Mouse (Mus musculus) cortical plate, adult 2 months (tissue): ENCODE measurements around the gene Stbd1.

Source experiments
- CTCF ChIP-seq: fragments of 200-500 bp; IDR thresholded peaks from 2 replicates; pipeline ENCODE4 v1.5.1; 2011; ENCODE audit warnings: mild to moderate bottlenecking, control low read depth, low read length; ENCODE audit not compliant: insufficient read depth; ENCODE audit errors: extremely low read depth
- POLR2A ChIP-seq: fragments of 200-500 bp; IDR thresholded peaks from 2 replicates; pipeline ENCODE4 v1.6.1; 2011; ENCODE audit warnings: mild to moderate bottlenecking, low read length, control low read depth; ENCODE audit not compliant: insufficient read depth; ENCODE audit errors: extremely low read depth

GRCm38 (mm10) chr5:92571232-92571631 lies 31.6 kb upstream of the Stbd1 start:
- no peak for TF ChIP-seq POLR2A
- TF ChIP-seq CTCF, result no peak
